Mouse (Mus musculus) spleen, postnatal 36 days (tissue): ENCODE results near the gene Ptrh2.
"Not testable (repeated sequence)": the region's sequence is repeated elsewhere in the genome, so short reads cannot be mapped to it uniquely, and the experiment has no call there.

Experiments used
- DNase-seq, 2 experiments: peaks; one replicate each; pipeline ENCODE4 v3.0.0; 2022; ENCODE audit warnings: low spot score in 2 of 2, mixed read lengths in 1 of 2

Gene Ptrh2

GRCm38 (mm10) chr11:86731443-86731842, 47.7 kb downstream of the Ptrh2 start:
- no peak for DNase-seq

DNA sequence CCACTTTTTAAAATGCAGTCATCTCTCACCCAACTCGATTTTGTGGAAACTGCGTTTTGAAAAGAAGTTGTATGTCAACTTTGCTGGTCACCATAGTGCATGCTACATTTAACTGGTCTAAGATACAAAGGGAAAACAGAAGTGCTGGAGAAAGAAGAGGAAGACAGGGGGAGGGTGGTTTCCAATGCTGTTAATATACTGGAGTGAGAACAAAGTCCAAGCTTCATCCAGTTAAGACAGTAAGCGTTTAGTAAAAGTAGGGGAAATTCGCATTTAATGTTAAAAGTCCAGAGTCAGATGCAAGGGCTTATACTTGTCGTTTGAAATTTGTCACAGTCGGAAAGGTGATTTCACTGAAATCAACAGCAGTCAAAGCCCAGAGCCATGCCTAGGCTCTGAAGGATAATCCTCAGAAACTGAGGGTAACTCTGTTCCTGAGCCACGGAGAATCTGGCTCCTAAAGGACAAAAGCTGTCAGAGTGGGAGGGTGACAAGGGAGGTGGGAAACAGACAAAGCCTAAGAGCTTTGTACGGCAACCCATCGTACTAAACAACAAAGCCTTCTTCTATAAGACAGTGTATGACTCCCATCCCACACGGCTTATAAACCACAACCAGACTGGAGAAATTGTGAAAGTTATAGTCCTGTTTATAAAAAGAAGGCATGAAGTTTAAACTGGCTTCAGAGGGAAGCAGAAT, 50.6 kb downstream of the Ptrh2 start:
- no peak for DNase-seq

DNA sequence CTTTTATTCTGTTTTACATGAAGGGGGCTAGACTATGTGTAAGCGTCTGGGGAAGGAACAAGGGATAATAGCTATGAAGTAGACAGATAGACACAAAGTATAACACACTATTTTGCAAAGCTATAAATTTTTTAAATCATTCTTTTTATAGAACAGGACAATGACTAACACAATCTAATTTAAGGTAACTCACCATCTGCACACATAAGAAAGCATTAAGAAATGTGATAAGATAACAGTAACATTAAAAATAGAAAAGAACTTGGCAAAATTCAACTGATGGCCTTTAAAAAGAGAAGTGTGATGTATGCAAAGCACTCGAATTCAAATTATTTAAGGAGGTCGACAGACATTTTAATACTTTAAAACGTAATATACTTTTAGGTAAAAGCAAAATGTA, 51.2 kb downstream of the Ptrh2 start:
- DNase-seq = no peak

- DNase-seq = peak; percentile 67 to 77
Measured at GRCm38 (mm10) chr11:86737301-86738000, 53.7 kb downstream of the Ptrh2 start.

- not testable (repeated sequence) for DNase-seq
Measured at GRCm38 (mm10) chr11:86738308-86738707, 54.5 kb downstream of the Ptrh2 start.

- peak in 1 of 2 experiments; percentile 45 for DNase-seq
Measured at GRCm38 (mm10) chr11:86738956-86739355, 55.2 kb downstream of the Ptrh2 start.

GRCm38 (mm10) chr11:86739470-86739869, 55.7 kb downstream of the Ptrh2 start:
- no peak for DNase-seq

DNA sequence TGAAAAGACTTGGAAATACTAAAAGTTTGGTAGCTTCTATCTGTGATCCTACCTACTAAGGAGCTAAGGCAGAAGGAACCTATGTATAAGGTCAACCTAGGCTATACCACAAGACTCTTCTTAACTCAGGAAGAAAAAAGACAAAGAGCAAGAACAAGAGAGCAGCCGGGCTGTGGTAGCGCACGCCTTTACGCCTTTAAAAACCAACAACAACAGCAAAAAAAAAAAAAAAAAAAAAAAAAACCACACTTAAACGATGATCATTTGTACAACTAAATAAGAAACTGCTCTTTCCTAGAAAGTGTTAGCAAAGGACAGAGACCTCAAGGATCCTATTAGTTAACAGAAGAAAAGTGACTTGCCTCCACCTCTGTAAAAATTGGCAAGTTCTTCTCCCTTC, 57.7 kb downstream of the Ptrh2 start:
- no peak for DNase-seq
